Mouse (Mus musculus): ENCODE results near the gene Znrd1as.
A peak's percentile ranks its signal among the peaks of the same experiment; 100 is the strongest.
"Not testable (repeated sequence)": the region's sequence is repeated elsewhere in the genome, so short reads cannot be mapped to it uniquely, and the experiment has no call there.

Znrd1as gene

DNA sequence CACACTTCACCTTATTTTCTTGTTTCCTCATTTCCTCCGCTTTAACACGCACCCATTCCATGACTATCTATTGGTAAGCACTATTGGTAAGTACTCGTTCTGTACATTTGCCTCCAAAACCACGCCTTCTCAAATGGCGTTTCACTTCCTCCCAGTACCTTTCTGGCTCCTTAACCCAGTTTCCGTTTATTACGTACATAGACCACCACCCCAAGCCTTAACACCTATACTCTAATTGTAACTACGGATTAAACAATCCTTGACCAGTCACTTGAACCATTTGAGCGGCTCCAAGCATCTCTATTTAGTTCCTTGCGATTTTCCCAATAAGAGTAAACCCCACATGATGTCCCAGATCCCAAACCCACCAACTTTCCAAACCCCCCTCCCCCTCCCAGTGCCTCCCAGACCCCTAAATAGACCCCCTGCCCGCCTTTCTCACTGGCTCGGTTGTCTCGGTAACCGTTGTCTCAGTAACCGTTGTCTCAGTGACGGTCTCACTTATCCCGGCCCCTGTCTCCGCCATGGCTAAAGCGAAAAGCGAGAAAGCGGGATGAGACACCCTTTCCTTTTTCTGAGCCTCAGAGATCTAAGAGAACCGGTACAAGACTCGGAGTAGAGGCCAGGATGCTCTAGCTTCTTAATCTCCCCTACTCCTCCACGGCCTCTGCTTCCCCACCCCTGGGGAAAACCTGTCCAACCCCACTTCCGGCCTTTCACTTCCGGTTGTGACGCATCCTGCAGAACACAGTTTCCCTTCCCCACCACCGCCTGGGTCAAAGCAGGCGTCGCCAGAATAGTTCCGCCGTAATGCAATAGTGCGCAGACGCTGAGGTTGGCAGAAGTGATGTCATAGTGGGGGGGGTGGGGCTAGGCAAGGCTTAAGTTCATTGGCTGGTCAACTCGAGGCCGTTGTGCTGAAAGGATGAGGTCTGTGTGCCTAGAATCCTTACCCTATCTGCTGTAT lies 7.1 kb upstream of the Znrd1as start, which contains the start of gene Ppp1r11:
Gene Ppp1r11 (minus strand): TSS at position 761 of the 967 bp plus-strand sequence.
- DNase-seq (ENCODE audit: low spot score): peak; percentile 95

DNA sequence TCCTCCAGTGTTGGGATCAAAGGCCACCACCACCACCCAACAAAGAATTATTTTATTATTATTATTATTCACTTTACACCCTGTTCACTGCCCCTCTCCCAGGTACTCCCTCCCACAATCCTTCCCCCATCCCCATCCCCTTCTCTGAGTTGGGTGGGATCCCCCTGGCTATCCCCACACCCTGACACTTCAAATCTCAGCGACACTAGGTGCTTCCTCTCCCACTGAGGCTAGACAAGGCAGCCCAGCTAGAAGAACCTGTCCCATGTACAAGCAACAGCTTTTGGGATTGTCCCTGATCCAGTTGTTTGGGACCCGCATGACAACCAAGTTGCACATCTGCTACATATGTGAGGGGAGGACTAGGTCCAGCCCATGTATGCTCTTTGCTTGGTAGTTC lies 5.8 kb upstream of the Znrd1as start:
- no peak for DNase-seq (ENCODE audit: low spot score)

DNA sequence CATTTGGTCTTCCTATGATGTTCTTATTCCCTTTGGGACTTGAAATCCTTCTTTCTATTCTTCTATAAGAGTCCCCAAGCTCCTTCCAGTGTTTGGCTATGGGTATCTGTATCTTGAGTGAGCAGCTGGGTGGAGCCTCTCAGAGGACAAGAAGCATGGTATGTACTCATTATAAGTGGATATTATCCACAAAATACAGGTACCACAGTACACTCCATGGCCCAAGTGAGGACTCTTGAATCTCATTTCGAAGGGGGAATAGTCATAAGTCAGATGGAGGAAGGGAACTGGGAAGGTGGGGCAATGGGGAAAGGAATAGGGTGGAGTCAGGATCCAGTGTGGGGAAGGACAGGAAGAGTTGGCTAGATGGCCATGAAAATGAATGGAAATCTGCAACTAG lies 5.3 kb upstream of the Znrd1as start:
- DNase-seq (ENCODE audit: low spot score): no peak

DNA sequence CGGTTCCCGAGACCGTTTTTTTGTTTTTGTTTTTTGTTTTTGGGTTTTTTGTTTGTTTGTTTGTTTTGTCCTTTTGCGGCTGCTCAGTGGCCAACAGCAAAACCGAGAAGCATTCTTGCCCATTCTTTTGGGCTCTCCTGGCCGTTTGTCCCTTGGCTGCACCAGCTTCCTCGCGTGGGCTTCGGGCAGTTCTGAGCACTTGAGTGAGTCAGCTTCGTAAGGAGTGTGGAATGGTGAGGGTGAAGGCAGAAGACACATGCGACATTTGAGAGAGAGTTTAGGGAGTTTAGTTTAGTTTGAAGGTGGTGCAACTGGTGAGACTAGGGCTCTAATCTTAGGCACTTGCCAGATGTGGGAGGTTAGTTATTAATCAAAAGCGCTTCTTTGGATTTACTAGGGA lies 492 bp downstream of the Znrd1as start:
- DNase-seq (ENCODE audit: low spot score): no peak

DNA sequence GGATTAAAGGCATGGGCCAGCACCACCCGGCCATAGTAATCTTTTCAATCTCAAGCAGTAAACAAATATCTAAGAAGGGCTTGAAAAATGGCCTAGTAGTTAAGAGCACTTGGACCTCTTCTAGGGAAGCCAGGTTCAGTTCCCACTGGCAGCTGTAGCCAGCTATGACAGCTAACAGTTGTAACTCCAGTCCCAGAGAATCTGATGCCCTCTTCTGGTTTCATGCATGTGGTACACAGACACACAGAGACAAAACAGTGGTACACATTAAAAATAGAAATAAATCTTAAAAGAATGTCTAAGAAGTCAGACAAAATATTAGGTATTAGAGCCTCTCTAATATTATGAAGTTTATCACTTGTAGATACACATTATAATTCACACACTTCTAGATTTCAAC lies 2.7 kb downstream of the Znrd1as start:
- no peak for DNase-seq (ENCODE audit: low spot score)

DNA sequence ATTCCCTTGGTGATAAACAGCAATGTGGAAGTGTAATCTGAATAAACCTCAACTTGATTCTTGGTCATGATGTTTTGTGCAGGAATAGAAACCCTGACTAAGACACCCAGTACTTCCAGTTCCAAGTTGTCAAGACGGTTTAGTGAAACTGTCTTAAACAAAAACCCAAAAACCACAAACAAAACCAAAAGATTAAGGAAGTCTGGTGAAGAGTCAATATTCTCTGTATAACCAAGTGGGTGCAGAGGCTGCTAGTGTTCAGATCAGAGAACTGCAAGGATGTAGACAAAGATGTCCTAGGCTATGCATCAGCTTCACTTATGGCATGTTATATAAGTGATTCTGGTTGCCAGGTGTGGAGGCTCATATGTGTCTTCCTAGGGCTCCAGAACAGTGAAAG lies 8.5 kb downstream of the Znrd1as start:
- no peak for DNase-seq (ENCODE audit: low spot score)

DNA sequence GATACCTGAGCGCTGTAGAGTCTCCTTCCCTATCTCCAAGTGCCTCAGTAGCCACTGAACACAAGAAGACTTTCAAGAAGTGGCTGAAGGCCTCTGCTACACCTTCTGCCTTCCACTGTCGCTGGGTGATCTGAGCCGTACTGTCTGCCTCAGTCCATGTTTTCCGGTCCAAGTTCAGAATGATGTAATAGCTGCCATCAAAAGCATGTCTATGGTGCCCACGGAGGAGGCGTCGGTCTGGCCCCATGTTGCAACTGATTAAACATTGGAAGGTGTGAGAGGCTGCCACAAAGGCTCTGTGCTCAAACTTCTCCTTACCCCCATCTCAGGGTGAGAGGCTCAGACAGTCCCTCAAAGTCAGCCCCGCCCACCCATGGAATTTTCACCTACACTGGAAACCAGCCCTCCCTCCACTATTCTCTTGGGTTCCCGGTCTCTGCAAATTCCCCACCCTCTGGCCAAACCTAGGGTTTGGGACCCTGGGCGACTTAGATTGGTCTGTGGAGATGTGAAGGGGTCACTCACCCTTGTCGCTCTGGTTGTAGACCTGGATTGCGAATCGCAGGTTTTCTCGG lies 12.0 kb downstream of the Znrd1as start:
- DNase-seq (ENCODE audit: low spot score): no peak

DNA sequence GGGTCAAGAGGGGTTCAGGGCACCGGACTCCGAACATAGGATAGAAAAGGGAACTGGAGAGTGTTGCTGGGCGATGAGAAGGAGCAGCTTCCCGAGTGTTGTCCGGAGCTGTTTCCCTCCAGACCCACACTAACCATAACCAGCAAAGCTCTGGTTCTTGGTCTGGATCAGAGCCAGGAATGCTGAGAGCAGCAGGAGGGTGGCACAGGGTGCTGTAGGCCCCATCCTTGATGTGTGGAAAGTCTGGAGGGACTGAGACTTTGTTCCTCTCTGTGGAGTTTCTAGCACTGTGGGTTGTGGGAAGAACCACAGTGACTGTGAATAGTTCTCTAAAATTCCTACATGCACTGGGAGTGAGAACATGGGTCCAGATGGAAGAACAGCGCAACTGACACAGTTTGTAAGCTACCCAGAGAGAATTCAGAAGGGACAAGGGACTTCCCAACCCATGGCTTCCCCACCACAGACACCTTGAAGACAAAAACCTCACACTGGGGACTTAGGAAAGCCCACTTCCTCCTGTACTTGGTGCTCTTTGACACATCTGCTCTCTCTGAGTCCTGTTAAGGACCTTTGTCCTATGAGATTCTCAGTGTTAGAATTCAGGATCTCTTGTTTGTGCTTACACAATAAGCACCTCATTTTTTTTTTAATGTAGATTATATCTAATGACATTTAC lies 12.9 kb downstream of the Znrd1as start:
- no peak for DNase-seq (ENCODE audit: low spot score)

DNA sequence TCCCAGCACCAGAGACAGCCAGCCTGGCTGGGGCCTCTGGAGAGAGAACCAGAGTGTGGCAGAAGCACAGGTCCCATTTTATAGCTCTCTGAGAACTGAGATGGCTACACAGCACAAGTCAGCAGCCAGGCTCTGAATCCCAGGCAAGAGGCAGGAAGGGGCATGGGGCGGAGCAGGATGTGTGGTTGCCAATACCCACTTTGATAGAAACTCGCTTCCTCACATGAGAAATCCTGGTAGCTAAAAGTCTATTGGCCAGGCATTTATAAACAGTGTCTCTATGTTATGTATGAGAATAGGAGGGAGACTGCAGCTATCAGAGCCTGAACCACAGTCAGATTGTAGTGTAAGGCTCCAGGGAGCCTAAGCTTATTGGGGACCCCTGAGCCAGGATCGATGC lies 14.4 kb downstream of the Znrd1as start:
- no peak for DNase-seq (ENCODE audit: low spot score)

DNA sequence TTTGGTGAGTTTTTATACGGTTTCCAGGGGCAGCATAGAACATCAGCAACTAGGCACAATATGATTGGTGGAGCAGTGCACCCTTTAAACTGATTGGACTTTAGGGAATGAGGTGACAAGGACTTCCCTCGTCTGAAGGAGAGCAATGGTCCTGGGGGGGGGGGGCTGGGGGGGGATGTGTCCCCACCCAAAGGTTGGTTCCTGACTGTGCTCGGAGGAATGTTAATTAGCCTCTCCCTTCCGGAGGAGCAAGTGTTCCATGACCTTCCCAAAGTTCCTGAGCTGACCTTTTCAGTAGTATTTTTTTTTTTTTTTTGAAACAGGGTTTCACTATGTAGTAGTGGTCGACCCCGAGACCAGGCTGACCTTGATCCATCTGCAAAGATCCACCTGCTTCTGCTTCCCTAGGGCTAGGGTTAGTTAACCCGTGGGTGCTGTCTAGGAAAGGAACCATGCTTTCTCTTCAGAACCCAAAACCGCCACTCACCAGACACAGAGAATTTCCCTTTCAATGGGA lies 14.9 kb downstream of the Znrd1as start:
- DNase-seq (ENCODE audit: low spot score): no peak

DNA sequence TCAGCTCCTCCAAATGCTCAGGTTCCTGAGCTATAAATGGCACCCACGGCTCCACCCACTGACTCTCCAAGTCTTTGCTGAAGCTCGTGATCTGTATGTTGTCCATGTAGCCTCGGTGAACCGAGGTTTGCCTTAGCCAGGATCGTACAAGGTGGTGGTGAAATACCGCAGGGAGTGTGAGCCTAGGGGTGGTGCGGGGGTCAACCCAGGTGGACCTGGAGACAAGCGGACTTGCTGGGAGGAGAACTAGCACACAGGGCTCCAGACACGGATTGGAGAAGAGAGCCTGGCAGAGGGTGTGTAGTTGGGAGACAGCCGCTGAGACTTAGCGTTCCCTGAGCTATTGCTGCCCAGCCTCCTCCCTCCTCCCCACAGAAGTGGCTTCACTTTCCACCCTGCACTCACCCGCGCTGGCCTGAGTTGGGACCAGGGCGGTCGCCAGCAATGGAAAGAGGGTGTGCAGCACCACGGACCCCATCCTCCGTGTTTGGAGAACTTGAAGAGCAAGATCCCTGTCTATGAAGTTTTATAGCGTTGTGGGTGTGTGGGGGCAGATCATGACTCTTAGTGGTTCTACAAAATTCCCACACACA lies 22.9 kb downstream of the Znrd1as start, which contains the start of gene 2410137M14Rik:
Gene 2410137M14Rik (minus strand): TSS at position 17 of the 593 bp plus-strand sequence.
- no peak for DNase-seq (ENCODE audit: low spot score)

DNA sequence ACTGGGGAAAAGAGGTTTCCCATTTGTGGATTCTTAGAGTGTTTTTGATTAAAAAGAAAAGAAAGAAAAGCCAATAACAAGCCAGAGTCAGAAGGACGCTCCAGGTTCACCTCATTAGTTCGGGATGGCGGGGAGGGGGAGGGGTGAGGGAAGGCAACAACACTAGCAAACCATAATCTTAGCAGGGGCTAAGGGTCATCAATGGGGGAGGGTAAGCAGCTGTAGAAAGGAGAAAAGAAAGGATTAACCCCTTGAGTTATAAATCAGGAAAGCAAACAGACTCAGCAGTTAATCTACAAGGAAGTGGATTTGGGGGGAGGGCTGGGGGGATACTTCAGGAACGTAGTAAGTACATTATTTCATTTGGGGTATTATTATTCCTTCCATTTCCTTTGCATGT lies 23.5 kb downstream of the Znrd1as start:
- DNase-seq (ENCODE audit: low spot score): no peak

DNA sequence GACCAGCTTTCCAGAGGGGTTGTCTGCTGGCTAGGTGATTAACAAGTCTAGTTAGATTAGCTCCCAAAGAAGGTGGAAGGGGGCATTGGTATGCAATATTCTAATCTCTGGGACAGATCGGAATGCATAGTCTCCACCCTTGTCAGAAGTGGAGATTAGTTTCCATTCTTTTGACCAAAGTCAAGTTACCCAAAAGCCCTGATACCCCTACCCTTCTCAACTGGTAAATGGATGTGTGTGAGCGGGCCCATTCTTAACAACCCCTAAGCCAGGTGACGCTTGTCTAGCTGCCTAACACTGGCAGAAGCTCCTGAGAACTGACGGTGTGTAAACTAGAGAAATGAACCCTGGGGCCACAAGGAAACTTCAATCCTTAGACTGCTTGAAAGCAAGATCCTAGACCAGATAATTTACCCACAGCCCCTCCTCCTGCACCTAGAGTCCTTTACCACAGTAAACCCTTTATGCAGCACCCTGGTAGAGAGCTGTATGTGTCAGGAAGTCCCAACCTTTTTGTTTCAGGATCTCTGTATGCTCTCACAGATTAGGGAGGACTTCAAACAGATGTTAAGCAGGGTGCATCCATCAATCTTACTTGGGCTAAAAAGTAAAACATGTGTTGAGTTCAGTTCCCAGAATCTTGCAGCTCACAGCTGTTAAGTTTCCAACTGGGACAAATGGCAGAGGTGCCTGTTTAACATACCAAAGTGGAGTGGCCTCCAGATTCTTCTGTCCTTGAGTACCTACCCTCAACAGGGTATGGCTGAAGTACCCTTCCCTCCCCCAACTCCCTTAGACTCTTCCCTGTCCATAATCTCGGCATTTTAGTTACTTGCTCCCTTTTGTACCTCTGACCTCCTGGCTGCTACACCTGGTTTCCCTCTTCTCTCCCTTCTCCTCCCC lies 24.1 kb downstream of the Znrd1as start:
- no peak for DNase-seq (ENCODE audit: low spot score)

DNA sequence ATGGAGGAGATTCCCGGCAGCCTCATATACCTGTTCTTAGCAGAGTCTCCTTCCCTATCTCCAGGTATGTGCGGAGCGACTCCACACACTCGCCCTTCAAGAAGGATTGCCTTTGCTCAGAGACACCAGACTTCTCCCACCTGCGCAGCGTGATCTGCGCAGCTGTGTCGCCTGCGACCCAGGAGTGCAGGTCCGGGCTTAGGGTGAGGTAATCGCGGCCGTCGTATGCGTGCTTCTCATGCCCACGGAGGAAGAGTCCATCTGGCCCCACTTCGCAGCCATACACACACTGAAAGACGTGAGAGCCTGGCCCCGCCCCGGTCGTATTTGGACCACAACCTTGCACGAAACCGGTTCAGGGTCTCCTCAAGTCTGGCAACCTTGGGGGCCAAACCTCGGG lies 30.1 kb downstream of the Znrd1as start:
- DNase-seq (ENCODE audit: low spot score): no peak

DNA sequence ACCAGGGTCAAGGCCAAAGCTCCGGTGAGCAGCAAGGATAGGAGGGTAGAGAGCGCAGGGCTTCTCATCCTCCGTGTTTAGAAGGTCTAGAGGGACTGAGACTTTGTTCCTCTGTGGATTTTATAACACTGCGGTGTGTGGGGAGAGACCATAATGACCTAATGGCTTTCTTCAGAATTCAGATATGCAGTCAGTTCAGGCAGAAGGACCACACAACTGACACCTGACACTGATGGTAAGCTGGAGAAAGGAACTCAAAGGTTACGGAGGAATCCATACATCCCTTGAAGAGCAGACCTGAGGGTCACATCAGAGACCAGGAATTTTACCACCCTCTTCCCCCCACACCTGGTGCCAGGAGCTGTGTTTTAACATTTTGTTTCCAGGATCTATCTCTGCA lies 31.0 kb downstream of the Znrd1as start, which contains the start of gene H2-M5:
Gene H2-M5 (minus strand): TSS at position 101 of the 400 bp plus-strand sequence.
- DNase-seq (ENCODE audit: low spot score): no peak

DNA sequence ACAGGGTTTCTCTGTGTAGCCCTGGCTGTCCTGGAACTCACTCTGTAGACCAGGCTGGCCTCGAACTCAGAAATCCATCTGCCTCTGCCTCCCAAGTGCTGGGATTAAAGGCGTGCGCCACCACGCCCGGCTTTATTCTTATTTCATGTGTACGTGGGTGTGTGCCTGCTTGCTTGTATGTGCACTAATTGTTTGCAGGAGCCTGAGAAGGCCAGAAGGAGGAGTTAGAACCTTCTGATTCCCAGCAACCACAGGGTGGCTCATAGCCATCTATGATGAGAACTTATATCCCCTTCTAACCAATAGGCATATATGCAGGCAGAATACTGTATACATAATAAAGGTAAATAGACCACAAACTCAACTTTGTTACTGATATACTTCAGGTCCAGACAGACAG lies 32.2 kb downstream of the Znrd1as start:
- DNase-seq (ENCODE audit: low spot score): not testable (repeated sequence)

DNA sequence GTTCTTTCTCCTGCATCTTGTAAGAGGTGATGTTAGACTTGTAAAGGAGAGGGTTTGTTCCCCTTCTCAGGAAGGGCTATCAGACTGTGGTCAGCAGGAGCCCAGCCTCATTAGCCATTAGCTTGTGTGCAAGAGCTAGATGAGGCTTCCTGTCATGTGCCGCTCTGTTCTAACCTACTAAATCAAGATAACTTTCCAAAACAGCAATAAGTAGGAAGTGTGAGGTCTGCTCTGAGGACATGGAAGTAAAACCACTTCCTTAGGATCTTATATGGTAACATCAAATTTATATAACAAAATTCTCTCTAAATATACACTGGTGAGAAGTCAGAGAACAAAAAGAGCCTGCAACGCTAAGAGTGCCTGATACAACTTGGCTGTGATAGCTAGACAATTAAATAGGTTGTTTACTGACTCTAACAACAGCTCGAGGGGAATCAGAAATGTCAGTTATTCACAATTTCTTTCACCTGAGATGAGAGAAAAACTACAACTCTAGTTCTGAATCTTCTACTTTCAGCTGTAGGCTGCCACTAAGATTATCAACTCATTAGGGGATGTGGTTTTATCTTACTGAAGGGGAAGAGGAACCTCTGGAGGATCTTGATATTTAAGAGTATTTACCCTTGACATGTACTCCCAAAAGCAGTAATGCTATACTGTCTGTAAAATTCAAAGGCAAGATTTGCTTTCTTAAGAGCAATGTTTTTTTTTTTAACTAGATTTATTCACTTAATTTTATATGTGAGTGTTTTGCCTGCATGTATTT lies 34.1 kb downstream of the Znrd1as start:
- no peak for DNase-seq (ENCODE audit: low spot score)

DNA sequence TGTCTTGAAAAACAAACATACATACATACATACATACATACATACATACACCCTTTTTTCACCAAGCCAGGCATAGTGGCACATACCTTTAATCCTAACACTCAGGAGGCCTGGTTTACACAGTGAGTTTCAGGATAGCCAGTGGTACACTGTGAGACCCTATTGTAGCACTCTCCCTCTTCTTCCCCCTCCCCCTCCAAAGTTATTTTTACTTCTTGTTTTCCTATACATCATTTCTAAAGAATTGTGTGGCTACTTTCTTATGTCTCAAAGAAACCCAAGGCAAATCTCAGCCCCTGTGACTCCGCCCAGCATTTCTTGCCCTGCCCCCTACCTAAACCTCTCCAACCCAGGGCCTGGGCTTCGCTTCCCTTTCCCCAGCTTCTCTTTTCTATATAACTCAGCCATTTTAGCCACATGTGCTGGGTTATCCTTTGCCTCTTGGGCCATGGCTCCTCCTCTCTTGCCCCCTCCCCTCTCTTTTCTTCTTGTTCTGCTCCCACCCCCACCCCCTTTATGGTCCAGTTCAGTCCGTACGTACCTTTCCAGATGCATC lies 35.5 kb downstream of the Znrd1as start:
- no peak for DNase-seq (ENCODE audit: low spot score)

DNA sequence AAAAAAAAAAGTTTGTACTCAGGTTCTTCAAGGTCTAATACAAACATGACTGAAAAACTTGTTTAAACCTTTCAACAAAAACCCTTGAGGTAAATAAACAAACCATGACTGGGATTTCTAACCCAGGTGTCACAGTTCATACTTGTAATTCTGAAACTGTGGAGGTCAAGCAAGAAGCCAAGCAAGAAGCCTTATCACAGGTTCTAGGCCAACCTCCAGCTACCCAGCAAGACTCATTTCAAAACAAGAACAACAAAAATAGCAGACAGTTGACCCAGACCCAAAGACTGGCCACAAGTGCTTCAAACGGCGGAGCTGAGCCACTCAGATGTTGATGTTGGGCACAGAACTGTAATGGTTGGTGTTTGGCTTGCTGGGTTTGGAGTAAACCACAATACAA lies 36.1 kb downstream of the Znrd1as start:
- no peak for DNase-seq (ENCODE audit: low spot score)

DNA sequence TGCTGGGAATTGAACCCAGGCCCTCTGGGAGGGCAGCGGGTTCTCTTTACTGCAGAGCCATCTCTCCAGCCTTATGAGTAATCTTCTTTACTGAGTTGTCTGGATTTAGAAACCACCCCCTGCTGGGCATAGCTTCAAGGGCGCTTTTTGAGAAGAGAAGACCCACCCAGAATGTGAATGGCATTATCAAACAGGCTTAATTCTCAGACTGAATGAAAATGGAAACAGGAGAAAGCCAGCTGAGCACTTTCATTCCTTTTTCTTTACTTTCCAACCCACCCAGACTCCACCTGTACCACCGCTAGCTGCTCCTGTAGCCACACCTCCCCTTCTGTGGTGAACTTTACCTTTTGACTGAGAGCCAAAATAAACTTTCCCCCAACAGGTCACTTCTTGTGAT lies 37.1 kb downstream of the Znrd1as start:
- DNase-seq (ENCODE audit: low spot score): no peak

Data from ovary, adult 18-20 months (tissue).